Mouse (Mus musculus): ENCODE data around the gene Hydin.

Hydin gene

GRCm38 (mm10) chr8:110631201-110631600, 364.4 kb downstream of the Hydin start:
- no peak for DNase-seq (ENCODE audit: low read depth, low spot score)

- no peak for DNase-seq (ENCODE audit: low read depth, low spot score)
Observed at GRCm38 (mm10) chr8:110633814-110634213, 367.0 kb downstream of the Hydin start.

- no peak for DNase-seq (ENCODE audit: low read depth, low spot score)
Observed at GRCm38 (mm10) chr8:110636182-110636581, 369.4 kb downstream of the Hydin start.

- DNase-seq (ENCODE audit: low read depth, low spot score) = no peak
Observed at GRCm38 (mm10) chr8:110642331-110642730, 375.6 kb downstream of the Hydin start.

GRCm38 (mm10) chr8:110643177-110643576, 376.4 kb downstream of the Hydin start:
- no peak for DNase-seq (ENCODE audit: low read depth, low spot score)

DNA sequence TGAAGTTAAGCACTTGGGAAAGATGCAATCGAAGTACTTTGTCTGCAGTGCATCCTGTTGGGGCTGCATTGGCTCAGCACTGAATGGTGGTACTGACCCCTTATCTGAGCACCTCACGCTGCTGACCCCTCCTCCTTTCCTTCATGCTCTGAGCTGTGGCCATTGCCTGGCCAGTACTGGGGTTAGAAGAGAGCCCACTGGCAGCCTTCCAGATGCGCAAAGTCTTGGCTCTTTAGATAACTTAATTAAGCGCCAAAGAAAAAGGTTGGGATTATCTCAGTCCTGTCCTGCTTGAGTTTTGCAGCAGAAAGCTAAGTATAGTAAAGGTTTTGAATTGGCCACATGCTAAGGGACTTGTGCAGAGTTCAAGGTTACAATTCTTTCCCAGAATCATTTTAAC, 377.6 kb downstream of the Hydin start:
- DNase-seq (ENCODE audit: low read depth, low spot score) = no peak

- no peak for DNase-seq (ENCODE audit: low read depth, low spot score)
Observed at GRCm38 (mm10) chr8:110644901-110645300, 378.1 kb downstream of the Hydin start.

DNA sequence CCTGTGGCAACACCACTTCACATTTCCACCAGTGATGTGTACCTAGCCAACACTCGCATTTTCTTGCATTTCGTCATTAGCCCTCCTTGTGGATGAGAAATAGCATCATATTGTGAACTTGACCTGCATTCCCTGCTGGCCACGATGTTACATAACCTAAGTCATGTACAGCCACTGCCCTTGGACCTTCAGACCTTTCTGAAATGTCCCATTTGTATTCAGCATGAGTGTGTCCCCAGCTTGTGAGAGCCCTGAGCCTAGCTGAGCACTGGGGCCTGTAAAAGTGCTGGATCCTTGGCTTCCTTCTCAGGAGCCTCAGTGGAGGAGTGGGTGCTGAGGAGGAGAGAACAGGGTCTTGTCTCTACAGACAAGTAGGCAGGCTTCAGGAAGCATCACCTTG, 378.6 kb downstream of the Hydin start:
- no peak for DNase-seq (ENCODE audit: low read depth, low spot score)

- DNase-seq (ENCODE audit: low read depth, low spot score) = no peak
Observed at GRCm38 (mm10) chr8:110646064-110646463, 379.3 kb downstream of the Hydin start.

- DNase-seq (ENCODE audit: low read depth, low spot score) = no peak
Observed at GRCm38 (mm10) chr8:110648577-110648976, 381.8 kb downstream of the Hydin start.

GRCm38 (mm10) chr8:110649286-110649685, 382.5 kb downstream of the Hydin start:
- DNase-seq (ENCODE audit: low read depth, low spot score) = no peak

DNA sequence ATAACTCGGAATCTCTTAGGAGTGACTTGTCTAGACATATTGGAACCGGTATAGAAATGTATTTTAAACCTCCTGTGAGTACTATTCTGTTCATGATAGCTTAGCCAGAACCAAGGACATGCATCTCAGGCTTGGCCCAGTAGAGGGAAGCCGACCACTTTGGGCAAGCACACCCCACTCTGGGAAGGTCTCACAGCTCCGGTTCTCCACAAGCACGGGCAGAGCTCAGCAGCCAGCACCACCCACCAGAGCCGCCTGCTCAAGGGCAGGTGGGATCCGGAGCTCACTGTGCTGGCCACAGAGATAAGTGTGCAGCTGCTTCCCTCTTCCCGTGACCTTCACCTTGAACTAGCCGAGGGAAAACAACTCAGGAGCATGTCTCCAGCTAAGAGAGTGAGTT, 384.1 kb downstream of the Hydin start:
- DNase-seq (ENCODE audit: low read depth, low spot score) = no peak

GRCm38 (mm10) chr8:110651847-110652246, 385.1 kb downstream of the Hydin start:
- DNase-seq (ENCODE audit: low read depth, low spot score) = no peak

- no peak for DNase-seq (ENCODE audit: low read depth, low spot score)
Observed at GRCm38 (mm10) chr8:110654075-110655060, 387.6 kb downstream of the Hydin start.

DNA sequence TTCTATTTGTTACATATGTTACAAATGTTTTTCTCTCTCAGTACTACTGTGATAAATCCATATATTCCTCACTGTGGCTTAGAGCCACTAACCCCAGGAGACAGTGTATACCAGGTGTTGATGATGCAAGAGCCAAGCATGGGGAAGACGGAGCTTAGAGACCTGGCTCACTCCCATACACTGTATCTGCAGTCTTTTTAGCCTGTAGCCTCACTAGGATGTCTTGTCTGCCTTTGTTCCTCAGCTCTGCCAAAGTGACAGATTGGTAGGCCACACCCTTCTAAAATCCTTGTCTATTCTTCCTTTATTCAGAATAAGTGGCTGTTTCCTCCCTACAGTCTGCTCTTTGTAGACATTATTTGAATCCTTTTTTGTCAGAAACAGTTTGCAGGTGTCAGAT, 389.1 kb downstream of the Hydin start:
- no peak for DNase-seq (ENCODE audit: low read depth, low spot score)

- no peak for DNase-seq (ENCODE audit: low read depth, low spot score)
Observed at GRCm38 (mm10) chr8:110657661-110658060, 390.9 kb downstream of the Hydin start.

All from c-Kit-negative CD71-positive TER-119-positive erythroid progenitor cells, embryonic 14.5 days (primary cell).